Mouse (Mus musculus): ENCODE measurements around the gene Prkg2.

Gene Prkg2

DNA sequence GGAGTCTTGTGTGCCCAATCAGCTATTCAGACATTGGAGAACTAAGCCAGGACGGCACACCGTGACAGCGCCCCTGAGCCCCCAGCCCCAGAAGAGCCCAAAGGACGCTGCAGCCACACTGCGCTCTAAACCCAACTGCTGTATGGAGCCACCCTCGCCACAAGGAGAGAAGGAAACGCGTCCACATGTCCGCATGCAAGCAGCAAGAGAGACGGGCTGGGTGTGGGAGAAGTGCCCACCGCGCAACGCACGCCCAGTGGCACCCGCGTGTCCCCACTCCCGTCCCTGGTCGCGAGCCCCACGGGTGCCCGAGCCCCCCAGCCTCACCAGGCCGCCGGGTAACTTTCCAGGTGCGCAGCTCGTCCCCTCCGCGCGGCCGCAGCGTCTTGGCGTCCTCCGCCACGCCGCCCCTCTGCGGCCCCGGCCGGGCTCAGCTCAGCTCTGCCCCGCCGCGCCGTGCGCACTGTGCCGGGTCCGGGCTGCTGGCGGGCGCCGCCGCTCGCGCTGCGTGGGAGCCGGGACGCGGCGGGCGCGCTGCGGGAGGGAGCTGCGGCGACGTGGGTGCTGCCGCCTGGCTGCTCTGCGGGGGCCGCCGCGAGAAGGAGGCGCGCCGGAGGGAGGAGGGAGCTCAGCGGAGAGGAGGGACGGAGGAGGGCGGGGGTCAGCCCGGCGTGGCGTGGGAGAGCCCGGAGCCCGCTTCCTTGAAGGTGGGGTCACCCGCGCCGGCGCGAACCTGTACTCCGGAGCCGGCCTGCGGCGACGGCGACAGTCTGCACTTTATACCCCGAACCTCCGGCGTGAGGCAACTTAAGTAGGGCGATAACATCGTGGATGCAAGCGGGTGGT, at the start of gene Prkg2:
Gene Prkg2 (minus strand): TSS at position 756 of the 846 bp plus-strand sequence.
- DNase-seq = peak; percentile 35 to 49

DNA sequence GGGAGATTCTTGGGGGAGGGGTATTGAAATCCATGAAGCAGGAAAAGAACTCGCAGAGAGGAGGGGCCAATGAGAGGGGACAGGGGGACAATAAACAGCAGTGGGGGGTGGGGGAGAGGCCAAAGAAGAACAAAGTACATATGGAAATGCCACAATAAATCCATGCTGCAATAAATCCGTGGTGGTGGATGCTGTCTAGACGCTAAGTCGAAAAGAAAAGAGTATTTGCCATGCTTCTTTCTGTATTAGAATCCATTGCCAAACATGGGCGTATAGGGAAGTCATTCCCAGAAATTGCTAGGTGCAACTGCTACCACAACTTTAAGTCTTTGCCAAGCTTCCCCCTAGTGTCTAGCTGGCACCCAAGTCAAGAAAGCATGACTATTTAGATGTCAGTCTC, 46.8 kb upstream of the Prkg2 start:
- no peak for DNase-seq

DNA sequence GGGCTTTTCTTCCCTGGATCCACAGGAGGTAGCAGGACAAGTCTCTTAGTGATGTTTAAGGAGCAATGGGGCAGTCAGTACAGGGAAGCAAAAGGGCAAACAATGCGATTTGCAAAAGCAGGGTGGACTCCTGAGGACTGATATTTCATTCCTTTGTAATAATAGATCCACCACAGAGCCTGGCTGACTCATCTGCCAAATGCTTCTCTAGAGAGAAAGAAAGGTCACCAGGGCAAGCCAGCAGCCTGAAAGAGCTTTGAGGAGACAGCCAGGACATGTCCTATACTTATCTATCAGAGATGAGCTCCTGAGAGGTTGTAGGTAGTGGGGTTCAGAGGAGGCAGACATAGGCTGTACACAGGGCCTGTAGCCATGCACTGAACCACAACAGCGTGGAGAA, 41.2 kb upstream of the Prkg2 start:
- DNase-seq = no peak

DNA sequence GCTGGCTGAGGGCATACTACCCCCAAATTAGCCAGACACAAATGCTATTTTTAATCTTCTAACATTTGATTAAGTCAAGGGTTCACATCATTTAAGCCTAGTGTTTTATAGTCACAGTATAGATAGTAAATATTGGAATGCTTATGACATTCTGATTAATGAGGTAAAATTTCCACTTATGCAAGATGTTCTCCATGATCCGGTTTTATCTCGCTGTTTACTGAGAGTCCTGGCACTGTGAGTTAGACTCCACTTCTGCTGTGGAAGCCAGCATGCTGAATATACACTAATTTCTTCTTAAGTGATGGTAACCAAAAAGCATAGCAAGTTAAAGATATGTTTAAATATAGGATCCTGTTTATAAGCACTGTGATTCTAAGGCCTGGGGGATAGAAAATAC, 31.2 kb upstream of the Prkg2 start:
- no peak for DNase-seq

DNA sequence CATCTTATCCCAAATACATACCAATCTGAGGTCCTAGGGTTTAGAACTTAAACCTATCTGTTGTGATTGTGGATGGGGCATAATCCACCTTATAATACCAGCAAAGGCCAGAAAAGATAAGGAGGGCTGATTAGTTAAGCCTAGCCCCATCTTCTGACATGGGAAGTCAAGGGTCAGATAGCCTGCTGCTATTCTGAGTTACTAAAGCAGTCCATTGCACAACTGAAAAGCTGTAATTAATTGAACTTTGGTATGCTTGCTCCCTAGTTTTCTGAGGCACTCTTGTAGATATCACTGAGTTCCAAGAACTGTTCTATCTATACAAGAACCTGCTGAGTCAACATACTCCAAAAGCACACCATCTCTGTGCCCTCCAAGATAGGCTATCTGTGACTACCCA, 25.4 kb upstream of the Prkg2 start:
- no peak for DNase-seq

DNA sequence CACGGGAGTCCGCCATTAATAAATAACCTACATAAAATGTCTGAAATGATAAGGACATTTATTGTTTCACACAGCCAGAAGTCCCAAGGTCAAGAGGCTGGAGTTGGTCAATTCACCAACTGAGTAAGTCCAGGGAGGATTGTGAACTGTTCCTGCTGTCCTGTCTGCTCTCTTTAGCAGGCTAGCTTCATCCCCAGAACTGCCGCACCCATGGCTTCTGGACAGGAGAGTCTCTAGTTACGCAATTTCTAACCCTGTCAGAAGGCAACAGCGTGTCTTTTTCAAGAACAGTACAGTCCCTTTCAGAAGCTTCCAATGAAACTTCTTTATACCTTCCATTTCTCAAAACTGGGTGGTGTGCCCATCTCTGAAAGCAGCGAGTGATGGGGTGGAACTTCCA, 1.9 kb upstream of the Prkg2 start:
- DNase-seq = no peak

DNA sequence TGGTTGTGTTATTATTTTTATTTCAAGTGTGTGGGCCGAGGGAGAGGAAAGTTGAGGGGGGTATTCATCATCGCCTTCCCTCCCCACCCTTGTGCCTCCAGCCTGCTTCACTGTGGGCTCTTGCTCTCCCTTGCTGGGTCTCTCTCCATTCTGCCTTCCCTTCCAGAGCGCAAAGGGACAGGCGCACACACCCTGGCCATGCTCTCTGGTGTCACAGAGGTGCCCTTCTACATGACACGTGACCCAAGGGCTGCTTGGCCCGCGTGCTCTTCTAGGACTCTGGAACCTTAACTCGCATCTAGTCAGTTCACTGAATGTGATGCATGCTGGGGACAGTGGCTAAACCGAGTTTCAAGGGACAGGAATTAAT, 276 bp upstream of the Prkg2 start:
- peak; percentile 7 to 11 for DNase-seq

DNA sequence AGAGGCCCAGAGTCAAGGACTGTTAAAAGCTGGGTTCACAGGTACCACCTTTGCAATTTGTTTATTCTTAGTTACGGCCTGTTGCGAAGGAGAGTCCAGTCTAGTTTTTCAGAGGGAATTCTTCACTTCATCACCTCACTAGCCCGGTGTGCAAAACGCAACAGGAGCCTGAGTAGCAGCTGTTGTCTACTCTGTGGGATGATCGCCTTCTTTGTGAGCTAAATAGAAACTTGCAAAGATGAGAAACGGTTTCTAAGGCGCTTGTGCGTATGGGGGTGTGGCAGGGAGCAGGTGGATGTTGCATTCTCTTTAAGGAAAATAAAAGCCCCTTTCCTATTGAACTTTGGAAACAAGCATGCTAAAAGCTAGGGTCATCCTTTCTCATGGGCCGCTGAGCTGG, 1.2 kb downstream of the Prkg2 start:
- DNase-seq = no peak

DNA sequence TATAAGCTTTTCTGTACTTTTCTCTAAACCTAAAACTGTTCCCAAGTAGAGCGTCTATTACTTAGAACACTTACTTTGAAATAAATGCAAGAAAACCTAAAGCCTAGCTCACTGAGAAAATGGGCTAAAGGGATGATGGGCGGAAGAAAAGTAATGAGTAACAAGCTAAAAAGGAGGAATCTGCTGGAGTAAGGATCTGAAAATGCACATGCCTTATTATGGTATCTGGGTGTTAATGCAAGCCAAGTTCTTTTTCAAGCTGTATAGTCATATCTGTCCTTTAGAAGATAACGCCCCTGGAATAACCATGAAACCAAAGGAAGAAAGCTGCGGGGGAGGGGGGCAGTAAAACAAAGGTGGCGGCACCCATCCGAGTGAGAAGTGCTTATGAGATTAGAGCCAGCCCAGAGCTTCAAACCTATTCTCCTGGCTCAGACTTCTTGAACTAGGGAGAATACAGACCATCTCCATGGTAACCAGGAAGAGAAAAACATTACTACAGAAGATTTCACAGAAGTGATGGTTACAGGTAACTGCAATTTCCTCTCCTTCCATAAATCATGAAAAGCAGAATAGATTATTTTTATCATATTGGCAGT, 5.5 kb downstream of the Prkg2 start:
- no peak for DNase-seq

DNA sequence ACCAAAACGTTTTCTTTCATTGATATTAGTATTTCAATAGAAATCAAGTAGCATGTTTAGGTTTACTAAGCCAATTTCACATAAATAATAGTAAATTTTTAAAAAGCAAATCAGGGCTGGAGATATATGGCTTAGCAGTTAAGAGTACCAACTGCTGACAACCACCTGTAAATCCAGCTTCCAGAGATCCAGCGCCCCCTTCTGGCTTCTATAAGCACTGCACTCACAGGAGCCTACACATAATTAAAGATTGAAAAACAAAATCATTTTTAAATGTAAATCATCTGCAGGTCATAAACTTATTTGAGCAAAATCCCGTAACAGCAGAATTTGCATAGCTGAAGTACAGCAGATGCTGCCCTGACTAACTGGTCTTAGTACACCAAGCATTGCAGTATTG, 10.8 kb downstream of the Prkg2 start:
- no peak for DNase-seq

DNA sequence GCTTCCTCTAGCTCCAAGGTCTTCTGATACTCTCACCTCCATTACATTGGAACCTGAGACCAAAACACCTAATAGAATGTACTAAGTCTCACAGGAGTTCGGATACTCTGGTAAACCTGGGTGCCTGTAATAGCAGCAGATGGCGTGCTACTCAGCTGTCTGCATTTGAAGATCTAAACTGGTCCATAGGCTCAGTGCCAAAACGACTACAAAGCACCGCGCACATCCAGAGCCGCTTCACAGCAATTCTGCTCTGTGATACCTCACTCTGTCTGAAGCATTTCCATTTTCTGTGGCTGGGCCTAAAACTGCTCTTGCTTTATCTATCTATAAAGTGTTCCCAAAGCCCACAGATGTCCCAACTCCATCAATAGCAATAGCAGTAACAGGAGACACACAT, 17.4 kb downstream of the Prkg2 start:
- DNase-seq = peak; percentile 43 to 44

DNA sequence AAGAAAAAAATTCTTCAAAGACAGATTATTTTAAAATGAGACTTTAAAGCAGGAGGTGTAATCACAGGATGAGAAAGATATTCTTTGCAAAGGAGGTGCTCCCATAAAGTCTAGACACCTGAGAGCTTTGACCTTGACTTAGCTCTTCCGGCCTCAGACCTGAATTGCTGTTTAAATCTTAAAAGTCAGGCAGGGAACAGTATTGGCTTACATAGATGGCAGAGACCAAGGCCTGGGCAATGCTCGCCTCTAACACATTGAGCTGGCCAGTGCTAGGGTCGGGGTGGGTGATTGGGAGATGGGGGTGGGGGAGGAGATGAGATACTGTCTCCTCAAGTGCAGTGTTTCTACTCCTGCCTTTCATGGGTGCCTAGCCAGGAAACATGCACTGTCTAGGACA, 22.0 kb downstream of the Prkg2 start:
- no peak for DNase-seq

DNA sequence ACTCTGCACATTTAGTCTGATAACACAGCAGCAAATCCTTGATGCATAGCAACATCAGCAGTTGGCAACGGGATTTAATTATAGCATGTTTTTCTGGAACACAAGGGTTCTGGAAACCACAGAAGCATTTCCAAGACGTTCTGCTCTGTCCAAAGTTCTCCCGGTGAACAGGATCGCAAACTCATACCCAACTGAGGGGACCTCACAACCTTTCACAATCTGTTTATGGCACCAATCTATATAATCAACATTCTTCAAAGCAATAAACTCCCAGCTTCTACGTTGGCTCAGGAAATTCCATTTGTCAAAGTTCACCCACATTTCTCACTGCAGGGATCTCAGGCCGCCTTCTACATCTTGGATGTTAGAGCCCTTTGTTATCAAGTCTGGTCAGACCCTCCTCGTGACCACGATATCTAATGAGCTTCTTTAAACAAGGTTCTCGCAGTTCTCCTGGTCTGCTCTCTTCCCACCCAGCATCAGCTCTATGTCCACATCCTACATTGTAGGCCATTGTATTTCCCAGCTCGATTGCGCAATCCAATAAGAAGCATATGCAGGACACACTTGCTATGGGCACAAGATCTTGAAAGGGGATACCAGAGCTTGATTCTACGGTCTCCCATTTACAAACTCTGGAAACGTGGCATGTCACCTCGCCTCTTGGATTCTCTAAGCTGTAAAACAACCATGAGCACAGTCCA, 26.6 kb downstream of the Prkg2 start:
- no peak for DNase-seq

DNA sequence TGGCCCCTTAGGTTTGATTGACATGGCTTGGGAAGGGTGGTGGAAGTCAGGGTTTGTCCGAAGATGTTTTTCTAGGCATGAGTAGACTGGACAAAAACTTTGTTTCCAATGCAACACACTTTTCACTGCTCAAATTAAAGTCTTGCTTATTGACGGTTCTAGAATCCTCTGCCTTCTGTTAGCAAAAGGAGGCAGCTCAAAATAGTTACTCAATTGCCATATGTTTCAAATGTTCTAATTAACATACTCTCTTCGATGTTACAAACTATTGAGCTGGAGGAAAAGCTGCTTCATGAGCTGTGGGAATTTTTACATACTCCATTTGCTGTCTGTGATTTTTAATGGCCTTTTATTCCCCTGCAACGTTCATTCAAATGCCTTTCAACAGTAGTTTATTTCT, 39.0 kb downstream of the Prkg2 start:
- DNase-seq = no peak

DNA sequence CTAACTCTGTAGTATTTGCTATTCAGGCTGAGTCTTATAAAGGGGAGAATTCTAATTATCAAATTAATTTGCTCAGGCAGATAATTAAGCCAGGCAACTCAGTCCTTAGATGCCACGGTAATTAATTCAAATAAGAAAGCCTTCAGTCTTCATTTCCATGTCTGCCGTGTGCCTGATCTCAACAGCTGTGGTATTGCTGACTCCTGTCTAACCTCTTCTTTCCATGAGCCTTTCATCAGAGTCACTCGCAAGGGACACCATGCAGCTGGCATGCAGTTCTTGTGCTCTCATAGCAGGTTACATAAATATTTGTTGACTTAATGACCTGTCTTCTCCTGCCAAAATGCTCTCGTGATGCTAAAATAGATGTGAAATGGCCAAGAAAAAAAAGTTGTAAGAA, 41.4 kb downstream of the Prkg2 start:
- DNase-seq = no peak

DNA sequence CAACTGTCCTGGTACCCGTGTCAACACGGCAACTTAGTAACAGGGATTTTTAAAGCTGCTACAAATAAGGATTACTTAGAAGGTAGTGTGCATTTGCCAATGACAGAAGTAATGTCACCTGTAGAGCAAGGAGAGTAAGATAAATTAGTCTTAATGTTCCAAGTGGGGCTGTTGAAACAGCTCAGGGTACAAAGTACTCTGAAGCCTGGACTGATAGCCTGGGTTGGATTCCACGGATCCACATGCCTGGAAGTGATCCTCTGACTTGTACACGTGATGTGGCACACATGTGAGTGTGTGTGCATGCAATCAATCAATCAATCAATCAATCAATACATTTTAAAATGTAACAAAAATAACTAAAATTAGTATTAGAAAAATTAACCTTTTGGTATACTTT, 45.6 kb downstream of the Prkg2 start:
- DNase-seq = no peak

DNA sequence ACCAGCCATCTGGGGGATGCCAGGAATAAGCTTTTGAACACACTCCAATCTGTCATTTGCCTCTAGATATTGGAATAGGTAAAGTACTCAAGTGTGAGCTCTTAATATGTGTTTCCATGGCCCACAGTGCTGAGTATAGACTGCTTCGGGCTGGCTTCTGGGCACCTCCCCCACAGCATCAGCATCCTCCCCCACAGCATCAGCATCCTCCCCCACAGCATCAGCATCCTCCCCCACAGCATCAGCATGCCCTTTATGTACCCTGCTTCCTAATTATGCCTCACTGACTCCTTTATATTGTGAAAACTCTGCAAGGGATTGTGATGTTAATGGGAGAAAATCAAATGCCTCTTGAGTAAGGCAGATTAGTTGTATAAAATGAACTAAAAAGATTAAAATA, 49.5 kb downstream of the Prkg2 start:
- DNase-seq = no peak

DNA sequence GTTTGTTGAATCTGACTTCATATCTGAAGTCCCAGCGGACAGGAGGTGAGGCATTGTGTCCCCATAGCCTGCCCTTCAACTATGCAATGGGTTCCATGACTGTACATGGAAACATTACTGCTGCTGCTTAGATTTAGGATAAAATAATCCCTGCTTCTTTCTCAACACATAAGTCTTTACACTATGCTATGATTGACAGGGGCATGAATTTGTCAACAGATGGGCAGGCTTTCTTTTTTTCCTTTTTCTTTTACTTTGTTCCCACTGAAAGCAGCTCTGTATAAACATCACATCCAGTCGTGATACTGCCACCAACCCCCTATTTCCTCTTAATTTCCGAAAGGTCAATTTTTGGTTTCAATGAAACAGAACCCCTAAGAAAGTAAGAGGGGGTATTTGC, 50.0 kb downstream of the Prkg2 start:
- no peak for DNase-seq

DNA sequence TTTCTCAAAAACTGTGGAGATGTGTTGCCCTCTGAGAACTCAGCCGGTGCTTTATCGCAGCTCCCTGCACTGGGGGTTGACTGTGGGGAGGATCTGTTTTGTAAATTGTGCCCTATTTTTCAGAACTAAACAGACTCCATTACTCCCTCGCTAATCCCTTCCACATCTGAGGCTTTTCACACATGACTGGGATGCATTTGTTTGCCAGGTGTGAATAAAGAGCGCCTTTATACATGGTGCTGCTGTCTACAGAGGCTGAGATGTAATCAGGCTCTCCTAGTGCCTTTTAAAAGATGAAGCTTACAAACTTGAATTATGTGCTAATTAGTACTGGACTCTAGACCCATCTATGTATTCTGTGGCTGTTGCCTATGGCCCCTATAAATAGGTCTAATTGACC, 50.7 kb downstream of the Prkg2 start:
- no peak for DNase-seq

DNA sequence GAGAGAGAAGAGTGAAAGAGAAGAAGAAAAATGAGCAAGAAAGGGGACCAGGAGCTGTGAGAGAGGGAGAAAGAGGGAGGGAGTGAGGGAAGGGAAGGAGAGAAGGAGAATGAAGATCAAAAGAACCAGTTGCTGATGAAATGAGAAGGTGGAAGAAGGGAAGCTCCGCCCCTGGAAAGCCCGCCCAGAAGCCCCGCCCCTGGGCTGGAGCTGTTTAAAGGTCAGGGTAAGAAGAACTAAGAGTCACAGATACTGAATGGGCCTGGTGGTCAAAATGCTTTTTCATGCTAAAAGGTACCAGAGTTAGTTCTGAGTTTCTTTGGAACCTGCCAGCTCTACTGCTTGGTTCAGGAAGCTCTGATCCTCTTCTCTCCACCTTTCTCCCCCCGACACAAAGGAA, 51.1 kb downstream of the Prkg2 start:
- DNase-seq = no peak

DNA sequence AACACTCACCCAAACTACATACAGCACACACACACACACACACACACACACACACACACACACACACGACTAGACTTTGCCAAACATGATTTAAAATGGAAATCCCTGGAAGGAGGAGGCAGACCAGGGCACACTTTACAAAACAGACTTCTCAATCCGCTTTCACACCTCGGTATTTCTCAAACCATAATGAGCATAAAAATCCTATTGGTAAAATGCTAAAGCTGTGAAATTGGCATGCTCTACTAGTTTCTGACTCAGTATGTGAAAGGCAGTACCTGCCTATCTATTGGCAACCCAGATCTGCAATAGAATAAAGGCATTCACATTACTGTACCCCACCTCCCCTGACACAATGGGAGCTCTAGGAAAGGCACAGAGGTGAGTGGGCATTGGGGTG, 52.1 kb downstream of the Prkg2 start:
- no peak for DNase-seq

DNA sequence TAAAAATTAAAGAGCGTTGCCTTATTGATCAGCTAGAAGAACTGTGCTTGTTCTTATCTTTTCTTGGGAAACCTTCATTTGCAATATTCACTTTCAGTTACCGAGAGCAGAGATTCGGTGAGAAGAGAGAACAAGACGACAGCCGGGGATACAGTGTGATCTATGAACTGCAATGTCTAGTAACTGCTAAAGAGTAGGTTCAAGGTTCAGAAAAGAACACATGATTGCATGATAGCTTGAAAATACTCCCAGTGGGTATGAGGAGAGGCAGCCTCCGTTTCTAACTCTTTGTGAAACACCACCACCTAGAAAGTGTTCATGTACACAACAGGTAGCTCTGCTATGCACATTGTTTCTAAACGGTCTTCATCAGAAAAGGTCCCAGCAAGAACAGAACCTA, 55.8 kb downstream of the Prkg2 start:
- no peak for DNase-seq

DNA sequence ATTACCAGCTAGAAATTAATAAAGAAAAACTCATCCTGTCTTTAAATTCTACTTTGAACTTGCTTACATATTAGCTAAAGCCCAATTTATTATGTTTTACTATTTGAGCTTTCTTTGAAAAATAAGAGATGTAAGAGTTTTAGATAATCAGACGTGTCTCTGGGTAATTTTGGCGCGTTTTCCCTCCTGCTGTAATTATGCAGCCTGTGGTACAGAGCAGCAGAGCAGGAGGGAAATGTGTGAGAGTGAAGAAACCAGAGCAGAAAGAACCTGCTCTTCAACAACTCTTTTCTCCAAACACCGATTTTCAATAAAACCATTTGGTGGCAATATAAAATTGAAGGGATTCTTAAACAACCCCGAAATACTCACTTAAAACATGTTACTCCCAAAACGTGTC, 58.8 kb downstream of the Prkg2 start:
- DNase-seq = no peak

All from cerebellum, postnatal 10 days (tissue).